Mouse (Mus musculus) bone marrow macrophage, adult 2 months (primary cell): ENCODE data around the gene Fbxl20. TPM values are rescaled to one million over a fixed set of nuclear protein-coding genes. Genes with fewer than 3 reads are reported as not detected.

Experiments used
- H3K27ac ChIP-seq: 2 replicates; pipeline ENCODE4 v1.5.1; 2012; ENCODE audit warnings: low read depth, low read length; ENCODE audit not compliant: insufficient read depth
- H3K4me1 ChIP-seq: 2 replicates; pipeline ENCODE4 v1.6.1; 2012; ENCODE audit warnings: low read length; ENCODE audit not compliant: control insufficient read depth, insufficient read depth
- H3K4me3 ChIP-seq: 2 replicates; pipeline ENCODE4 v1.5.1; 2012; ENCODE audit warnings: mild to moderate bottlenecking, low read length, moderate library complexity; ENCODE audit not compliant: insufficient read depth
- CTCF ChIP-seq: IDR thresholded peaks from 2 replicates; pipeline ENCODE4 v1.5.1; 2012; ENCODE audit warnings: low read depth, mild to moderate bottlenecking, low read length, moderate library complexity
- POLR2A ChIP-seq: IDR thresholded peaks from 2 replicates; pipeline ENCODE4 v1.6.1; 2012; ENCODE audit warnings: mild to moderate bottlenecking, low read depth, low read length, borderline replicate concordance
- polyA plus RNA-seq: library from polyadenylated mRNA; stranded (reverse); fragments of >200 nt; gene quantifications from 2 replicates; pipeline ENCODE4 v1.2.4, GENCODE M21; 2012; ENCODE audit not compliant: missing spikeins, insufficient read depth, insufficient read length

Gene Fbxl20
- polyA plus RNA-seq, 1 experiment = 54.7 TPM

DNA sequence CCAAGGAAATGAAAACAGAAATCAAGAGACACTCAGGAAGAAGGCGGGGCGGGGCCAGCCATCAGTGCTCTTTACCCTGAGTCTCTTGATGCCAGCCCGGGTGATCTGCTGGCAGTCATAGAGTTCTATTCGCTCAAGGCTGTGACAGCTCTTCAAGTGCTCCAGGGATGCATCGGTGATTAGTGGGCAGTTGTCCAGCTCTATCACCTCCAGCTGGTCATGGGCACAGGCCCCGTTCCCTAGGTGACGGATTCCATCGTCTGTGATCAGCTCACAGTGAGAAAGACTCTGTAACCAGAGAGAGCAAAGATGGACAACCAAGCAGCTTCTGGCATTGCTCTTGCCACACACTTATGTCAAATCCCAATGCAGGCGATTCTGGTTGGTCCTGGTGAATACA is 59.6 kb downstream of the Fbxl20 start:
- TF ChIP-seq CTCF (no peak), POLR2A (no peak)
- Histone ChIP-seq H3K4me1 (no peaks in the 10 kb centered on the region), H3K4me3 (no peak overlapping the region), H3K27ac (no peak overlapping the region)

DNA sequence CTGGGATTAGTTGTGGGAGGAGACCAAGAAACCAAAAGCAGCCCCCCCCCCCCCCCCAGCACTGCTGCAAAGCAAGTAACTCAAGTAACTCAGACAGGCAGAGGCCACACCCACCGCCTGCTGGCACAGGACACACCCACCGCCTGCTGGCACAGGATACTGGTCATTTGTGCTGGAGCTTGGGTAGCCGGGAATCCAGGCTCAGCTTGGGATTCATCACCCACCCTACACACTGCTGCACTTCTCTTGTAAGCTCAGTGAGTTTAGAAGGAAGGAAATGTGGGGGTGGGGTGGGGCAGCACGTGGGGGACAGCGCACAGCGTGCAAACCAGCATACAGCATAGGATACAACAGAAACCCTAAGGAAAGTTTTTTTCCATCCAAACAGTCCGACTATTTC is 62.0 kb downstream of the Fbxl20 start:
- Histone ChIP-seq H3K4me3 (no peak overlapping the region), H3K4me1 (no peaks in the 10 kb centered on the region), H3K27ac (no peak overlapping the region)
- TF ChIP-seq POLR2A = no peak
- TF ChIP-seq CTCF = no peak

DNA sequence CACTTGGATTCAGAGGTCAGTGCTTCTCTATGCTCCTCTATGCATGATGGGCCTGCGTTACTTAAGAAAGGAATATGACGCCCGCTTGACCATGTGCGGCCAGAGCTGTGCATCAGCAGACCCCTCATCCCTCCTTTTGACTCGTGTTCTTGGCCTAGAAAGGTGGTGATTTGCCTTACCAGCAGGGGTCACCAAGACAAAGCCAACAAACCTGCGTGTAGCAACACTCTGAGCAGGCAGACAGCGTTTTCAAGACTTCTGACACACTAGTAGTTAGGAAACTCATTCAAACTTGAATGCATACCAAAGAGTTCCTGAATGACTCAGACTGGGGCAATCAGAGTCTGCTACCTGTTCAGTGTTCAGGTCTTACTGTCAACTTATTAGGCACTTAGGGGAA is 63.6 kb downstream of the Fbxl20 start:
- TF ChIP-seq POLR2A (no peak), CTCF (no peak)
- peaks cover 4% of the 10 kb centered on the region; the same call in 1 of the 2 replicates for H3K4me1 ChIP-seq

DNA sequence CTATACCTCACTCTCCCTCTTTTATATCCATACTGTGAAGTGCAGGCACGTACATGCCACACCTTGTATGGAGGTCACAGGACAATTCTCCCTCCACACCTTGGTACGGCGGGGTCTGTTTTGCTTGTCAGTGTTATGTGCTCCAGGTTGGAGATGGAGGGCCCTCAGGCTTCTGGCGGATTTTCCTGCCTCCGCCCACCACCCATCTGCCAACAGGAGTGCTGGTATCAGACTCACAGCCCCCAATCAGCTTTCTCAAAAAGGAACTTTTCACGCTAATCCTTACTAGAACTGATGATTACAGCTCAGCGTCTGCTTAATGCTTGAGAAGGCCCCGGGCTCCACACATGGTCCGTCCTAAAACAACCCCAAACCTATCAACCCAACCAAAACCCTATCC is 64.1 kb downstream of the Fbxl20 start:
- no peak for TF ChIP-seq CTCF
- no peak for TF ChIP-seq POLR2A
- Histone ChIP-seq H3K4me1 (peaks cover 4% of the 10 kb centered on the region; the same call in 1 of the 2 replicates), H3K27ac (no peak overlapping the region), H3K4me3 (no peak overlapping the region)

More for the DNA sequence above, 63.6 kb downstream of the Fbxl20 start:
- Histone ChIP-seq H3K27ac (no peak overlapping the region), H3K4me3 (no peak overlapping the region)

DNA sequence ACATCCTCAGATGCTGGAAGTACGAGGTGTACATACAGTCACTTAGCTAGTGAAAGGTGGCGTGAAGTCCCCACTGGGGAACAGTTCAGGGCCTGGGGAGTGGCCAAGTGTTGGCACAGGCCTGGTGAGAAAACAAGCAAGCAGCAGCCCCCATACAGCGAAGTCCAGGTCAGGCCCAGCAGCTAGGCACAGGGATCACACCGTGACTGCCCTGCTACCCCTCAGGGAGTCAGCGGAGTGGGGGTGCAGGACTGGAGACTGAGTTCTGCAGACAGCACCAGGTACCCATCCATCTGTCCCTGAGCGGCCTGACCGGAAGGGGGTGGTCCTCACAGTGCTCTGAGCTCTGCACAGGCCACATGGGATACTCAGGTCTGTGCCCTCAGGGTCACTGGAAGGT is 67.5 kb downstream of the Fbxl20 start:
- Histone ChIP-seq H3K4me3 (no peak overlapping the region), H3K4me1 (peaks cover 4% of the 10 kb centered on the region; the same call in 1 of the 2 replicates), H3K27ac (no peak overlapping the region)
- TF ChIP-seq CTCF (no peak), POLR2A (no peak)

DNA sequence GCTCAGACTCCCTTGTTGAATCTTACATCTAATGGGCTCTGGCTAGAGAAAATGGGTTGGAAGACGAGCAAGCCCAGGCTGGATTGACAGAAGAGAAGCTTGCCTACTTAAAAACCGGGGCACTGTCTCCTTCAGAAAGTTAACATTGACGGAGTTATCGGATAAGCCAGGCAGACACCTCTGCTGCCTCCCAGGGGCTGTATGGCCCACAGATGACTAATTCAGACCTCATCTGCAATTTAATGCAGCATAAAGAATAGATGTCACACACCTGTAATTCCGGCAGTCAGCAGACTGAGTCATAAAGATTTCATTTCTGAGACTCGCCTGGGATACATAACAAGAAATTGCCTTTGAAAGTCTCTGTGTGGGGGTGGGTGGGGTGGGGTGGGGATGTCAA is 69.8 kb downstream of the Fbxl20 start:
- TF ChIP-seq CTCF = no peak
- TF ChIP-seq POLR2A = no peak
- H3K4me3 ChIP-seq = no peak overlapping the region
- peaks cover 4% of the 10 kb centered on the region; the same call in 1 of the 2 replicates for H3K4me1 ChIP-seq
- H3K27ac ChIP-seq = no peak overlapping the region

DNA sequence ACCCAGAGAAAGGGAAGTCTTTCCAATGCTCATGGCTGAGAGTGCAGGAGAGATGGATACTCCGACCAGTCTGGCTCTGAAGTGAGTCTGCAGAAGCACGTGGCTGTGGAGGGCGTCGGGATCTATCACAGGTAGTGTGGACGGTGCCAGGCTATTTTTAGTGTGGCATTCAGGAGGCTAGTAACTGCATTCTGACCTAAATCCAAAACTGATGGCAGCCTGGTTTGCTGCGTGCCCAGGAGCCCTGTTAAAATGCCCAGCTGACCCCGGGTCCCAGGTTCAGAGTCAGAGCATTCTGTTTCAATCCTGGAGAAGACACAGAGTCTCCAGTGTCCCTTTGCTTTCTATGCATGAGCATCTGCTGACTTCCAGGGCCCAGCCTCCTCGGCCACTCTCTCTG is 73.1 kb downstream of the Fbxl20 start:
- H3K4me3 ChIP-seq = no peak overlapping the region
- TF ChIP-seq CTCF (no peak), POLR2A (no peak)
- H3K27ac ChIP-seq = no peak overlapping the region
- no peaks in the 10 kb centered on the region for H3K4me1 ChIP-seq

DNA sequence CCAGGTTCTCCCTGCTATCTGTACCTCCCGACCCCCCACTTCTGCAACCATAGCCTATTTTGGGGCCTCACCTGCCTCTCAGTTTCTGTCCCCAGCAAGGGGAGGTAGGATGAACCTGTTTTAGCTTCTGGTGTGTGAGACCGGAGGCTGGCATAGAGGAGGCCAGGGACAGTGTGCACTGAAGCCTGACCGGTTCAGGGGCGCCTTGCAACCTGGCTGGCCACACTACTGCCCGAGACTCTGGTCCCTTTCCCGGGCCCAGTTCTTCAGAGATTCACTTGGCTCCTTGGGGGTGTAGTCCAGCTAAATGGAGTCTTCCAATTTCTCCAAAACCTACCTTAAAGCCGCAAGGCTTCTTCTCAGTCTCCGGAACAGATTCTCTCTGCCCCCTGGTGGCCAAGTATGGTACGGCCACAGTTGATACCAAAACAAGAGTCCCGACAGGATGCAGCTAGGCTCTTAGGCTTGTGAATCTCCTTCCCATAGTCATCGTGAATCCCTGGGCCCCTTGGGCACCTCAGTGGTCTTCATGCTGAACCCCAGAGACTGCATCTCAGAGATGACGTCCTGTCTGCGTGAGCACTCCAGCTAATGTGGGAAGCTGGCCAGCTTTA is 74.9 kb downstream of the Fbxl20 start:
- H3K27ac ChIP-seq = no peak overlapping the region
- TF ChIP-seq POLR2A (no peak), CTCF (peak; percentile 71)
- no peaks in the 10 kb centered on the region for H3K4me1 ChIP-seq
- H3K4me3 ChIP-seq = no peak overlapping the region

DNA sequence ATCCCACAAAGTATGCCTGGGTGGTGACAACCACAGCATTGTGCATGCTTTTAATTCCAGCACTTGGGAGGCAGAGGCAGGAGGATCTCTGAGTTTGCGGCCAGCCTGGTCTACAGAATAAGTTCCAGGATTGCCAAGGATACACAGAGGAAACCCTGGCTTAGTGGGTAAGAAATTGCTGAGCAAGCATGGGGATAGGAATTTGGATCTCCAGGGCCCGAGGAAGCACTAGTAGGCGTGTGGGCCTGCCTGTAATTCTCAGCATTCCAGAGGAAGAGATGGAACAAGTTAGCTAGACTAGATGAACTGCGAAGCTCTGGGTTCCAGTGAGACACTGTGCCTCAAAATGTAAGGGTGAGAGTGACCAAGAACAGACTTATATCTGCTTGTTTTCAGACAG is 76.8 kb downstream of the Fbxl20 start:
- no peak overlapping the region for H3K4me3 ChIP-seq
- TF ChIP-seq POLR2A (no peak), CTCF (no peak)
- no peak overlapping the region for H3K27ac ChIP-seq
- H3K4me1 ChIP-seq = no peaks in the 10 kb centered on the region

DNA sequence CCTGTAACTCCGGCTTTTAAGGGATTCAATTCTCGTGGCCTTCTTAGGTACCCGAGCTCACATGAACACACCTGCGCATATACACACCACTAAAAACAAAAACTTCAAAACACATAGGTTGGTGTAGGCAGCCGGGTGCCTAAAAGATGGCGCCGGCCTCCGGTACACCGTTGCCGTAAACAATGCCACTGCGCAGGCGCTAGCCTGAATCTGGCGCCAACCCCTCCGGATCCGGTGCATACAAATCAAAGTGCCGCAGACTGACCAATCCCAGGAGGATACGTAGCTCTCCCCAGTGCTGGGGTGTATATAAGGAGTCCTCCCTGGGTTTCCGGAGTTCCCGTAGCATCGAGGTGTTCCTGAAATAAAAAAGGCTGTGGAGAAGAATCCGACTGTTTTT is 82.9 kb downstream of the Fbxl20 start:
- Histone ChIP-seq H3K4me1 (peaks cover 5% of the 10 kb centered on the region), H3K4me3 (no peak overlapping the region), H3K27ac (no peak overlapping the region)
- TF ChIP-seq CTCF = no peak

DNA sequence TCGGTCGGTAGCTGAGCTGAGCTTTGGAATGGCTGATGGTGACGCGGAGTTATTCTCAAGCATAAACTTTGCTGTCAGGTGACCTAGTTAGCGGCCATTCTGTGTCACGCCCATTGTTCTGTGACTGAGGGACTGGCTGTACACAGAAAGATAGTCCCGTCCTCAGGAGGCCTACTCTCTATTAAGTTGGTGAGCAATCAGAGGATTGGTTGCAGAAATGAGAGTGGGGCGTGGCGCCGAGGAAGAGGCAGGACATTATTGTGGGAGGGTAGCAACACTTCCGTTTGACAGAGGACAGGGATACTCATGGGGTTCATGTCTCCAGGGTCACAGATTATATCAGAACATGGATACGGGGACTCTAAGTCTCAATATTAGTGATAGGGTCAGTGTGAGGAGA is 84.0 kb downstream of the Fbxl20 start:
- TF ChIP-seq CTCF = no peak
- TF ChIP-seq POLR2A = no peak
- Histone ChIP-seq H3K4me3 (no peak overlapping the region), H3K4me1 (peaks cover 10% of the 10 kb centered on the region), H3K27ac (no peak overlapping the region)

DNA sequence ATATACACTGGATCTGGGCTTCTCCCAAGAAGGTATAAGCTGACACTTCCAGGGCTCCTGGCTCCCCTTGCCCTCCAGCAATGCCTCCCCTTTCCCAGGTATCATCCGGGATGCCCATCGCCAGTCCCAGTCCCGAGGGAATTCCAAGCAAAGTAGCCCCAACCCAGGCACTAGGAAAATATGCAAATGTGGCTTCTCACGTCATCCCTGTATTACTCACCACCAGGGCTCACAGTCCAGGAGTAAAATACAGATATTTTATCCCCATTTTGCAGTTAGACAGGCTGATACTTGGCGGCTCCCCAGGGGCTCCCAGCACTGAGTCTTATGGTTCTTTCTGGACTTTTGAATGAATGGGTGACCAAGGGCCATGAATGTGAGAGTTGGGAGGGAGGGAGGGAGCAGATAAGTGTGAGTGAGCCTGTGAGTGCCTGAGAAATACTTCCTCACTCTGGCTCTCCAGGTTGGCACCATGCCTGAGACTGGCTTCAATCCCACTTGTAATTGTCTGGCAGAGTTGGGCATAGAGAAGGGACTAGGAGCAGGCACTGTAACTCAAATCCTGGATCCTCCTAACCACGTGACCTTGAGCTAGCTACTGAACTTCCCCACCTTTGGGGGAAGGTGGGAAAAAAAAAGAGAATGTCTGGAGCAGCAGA is 88.2 kb downstream of the Fbxl20 start:
- peaks cover 20% of the 10 kb centered on the region for H3K4me1 ChIP-seq
- TF ChIP-seq CTCF (no peak), POLR2A (no peak)

More for the DNA sequence above, 88.2 kb downstream of the Fbxl20 start:
- Histone ChIP-seq H3K4me3 (no peak overlapping the region), H3K27ac (no peak overlapping the region)
